Mouse (Mus musculus) heart, adult 2 months (tissue): ENCODE data around the gene Hsf2.

Experiments used
- CTCF ChIP-seq: fragments of 200-600 bp; IDR thresholded peaks from 2 replicates; pipeline ENCODE4 v1.8.1; 2022; ENCODE audit warnings: antibody characterized with exemption, mild to moderate bottlenecking, moderate library complexity
- POLR2A ChIP-seq: fragments of 200-500 bp; IDR thresholded peaks from 2 replicates; pipeline ENCODE4 v1.6.1; 2011; ENCODE audit warnings: mild to moderate bottlenecking, low read depth, low read length, control low read depth; ENCODE audit not compliant: insufficient read depth

DNA sequence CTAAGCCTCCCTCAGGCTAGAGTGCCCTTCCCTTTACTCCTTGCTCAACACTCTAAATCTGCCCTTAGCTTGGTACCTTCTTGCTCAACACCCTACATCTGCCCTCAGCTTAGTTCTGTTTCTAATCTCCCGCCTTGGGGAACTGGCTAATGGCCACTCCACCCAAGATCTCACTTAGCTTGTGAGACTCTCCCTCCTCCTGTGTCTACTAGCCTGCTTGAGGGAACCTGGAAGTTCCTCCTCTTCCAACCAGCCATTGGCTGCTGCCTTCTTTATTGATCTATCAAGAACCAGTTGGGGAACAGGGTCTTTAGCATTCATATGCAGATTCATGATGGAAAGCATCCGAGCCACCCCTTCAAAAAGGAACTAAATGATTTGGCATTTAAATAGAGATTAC, 5.9 kb downstream of the Hsf2 start:
- no peak for TF ChIP-seq POLR2A
- TF ChIP-seq CTCF, result no peak
